Mouse (Mus musculus): Measurements from ENCODE around the gene Mrps18b. TPM values are rescaled to one million over a fixed set of nuclear protein-coding genes. Genes with fewer than 3 reads are reported as not detected.

Gene Mrps18b
- polyA plus RNA-seq, 1 experiment from 2014 or later, result 67.1 TPM

- peak overlapping the region; percentile 73 for H3K4me3 ChIP-seq (replicated peaks)
- peak overlapping the region; percentile 80 for H3K9ac ChIP-seq (replicated peaks)
- H3K4me2 ChIP-seq, result peak overlapping the region; percentile 78
- H3K4me1 ChIP-seq, result peaks cover 49% of the 10 kb centered on the region
- peak; percentile 9; the same call in 1 of the 2 replicates for ATAC-seq (ENCODE audit: low FRiP score)
- peaks cover 8% of the 10 kb centered on the region; the same call in 1 of the 2 replicates for H3K36me3 ChIP-seq
- H3K27me3 ChIP-seq (replicated peaks), result no peaks in the 10 kb centered on the region
- no peaks in the 10 kb centered on the region for H3K9me3 ChIP-seq (replicated peaks)
- peak overlapping the region; percentile 99 for H3K27ac ChIP-seq (replicated peaks)
- WGBS, result under 1% methylated on average over 13 of the region's 13 CpGs
Observed at GRCm38 (mm10) chr17:35917463-35918251, 1.5 kb upstream of the Mrps18b start.

- Histone ChIP-seq H3K9me3 (replicated peaks) (no peaks in the 10 kb centered on the region), H3K27me3 (replicated peaks) (no peaks in the 10 kb centered on the region), H3K36me3 (peaks cover 11% of the 10 kb centered on the region; the same call in 1 of the 2 replicates), H3K4me3 (replicated peaks) (peak overlapping the region; percentile 73), H3K27ac (replicated peaks) (peak overlapping the region; percentile 99), H3K4me2 (peak overlapping the region; percentile 78), H3K4me1 (peaks cover 43% of the 10 kb centered on the region), H3K9ac (replicated peaks) (peak overlapping the region; percentile 80)
- ATAC-seq (ENCODE audit: low FRiP score), result no peak
- WGBS, result 0% methylated on average over 8 of the region's 8 CpGs
Observed at GRCm38 (mm10) chr17:35917143-35917462, 914 bp upstream of the Mrps18b start.

GRCm38 (mm10) chr17:35915538-35916296 lies 472 bp downstream of the Mrps18b start:
- WGBS, result 3% methylated on average over 28 of the region's 28 CpGs
- Histone ChIP-seq H3K9me3 (replicated peaks) (no peaks in the 10 kb centered on the region), H3K4me1 (peaks cover 30% of the 10 kb centered on the region), H3K9ac (replicated peaks) (peak overlapping the region; percentile 67), H3K4me2 (peak overlapping the region; percentile 78), H3K36me3 (0 out of 2 replicates have a peak, but pooled peaks cover 11% of the 10 kb centered on the region), H3K27me3 (replicated peaks) (no peaks in the 10 kb centered on the region), H3K4me3 (replicated peaks) (peak overlapping the region; percentile 73), H3K27ac (replicated peaks) (peak overlapping the region; percentile 99)
- no peak for ATAC-seq (ENCODE audit: low FRiP score)

GRCm38 (mm10) chr17:35914975-35915374 lies 1.2 kb downstream of the Mrps18b start:
- H3K36me3 ChIP-seq, result 0 out of 2 replicates have a peak, but pooled peaks cover 11% of the 10 kb centered on the region
- H3K27me3 ChIP-seq (replicated peaks), result no peaks in the 10 kb centered on the region
- ATAC-seq (ENCODE audit: low FRiP score), result no peak
- H3K4me1 ChIP-seq, result peaks cover 25% of the 10 kb centered on the region
- H3K9ac ChIP-seq (replicated peaks), result no peak overlapping the region
- 82% methylated on average over 6 of the region's 6 CpGs for WGBS
- H3K4me2 ChIP-seq, result peak overlapping the region; percentile 78
- peak overlapping the region; percentile 73; the same call in 1 of the 2 replicates for H3K4me3 ChIP-seq (replicated peaks)
- H3K9me3 ChIP-seq (replicated peaks), result no peaks in the 10 kb centered on the region
- H3K27ac ChIP-seq (replicated peaks), result no peak overlapping the region

GRCm38 (mm10) chr17:35909919-35910369 lies 6.2 kb downstream of the Mrps18b start, which contains the start of gene Atat1:
Atat1 (minus strand) TSS chr17:35910075.
- Histone ChIP-seq H3K27me3 (replicated peaks) (no peaks in the 10 kb centered on the region), H3K4me2 (peak within 1 kb of the TSS; percentile 89), H3K4me1 (peaks cover 40% of the 10 kb centered on the region), H3K9me3 (replicated peaks) (no peaks in the 10 kb centered on the region), H3K36me3 (peaks cover 38% of the 10 kb centered on the region), H3K9ac (replicated peaks) (peak within 1 kb of the TSS; percentile 88), H3K27ac (replicated peaks) (peak within 1 kb of the TSS; percentile 89), H3K4me3 (replicated peaks) (peak within 1 kb of the TSS; percentile 69)
- peak; percentile 93 for ATAC-seq (ENCODE audit: low FRiP score)
- WGBS, result 3% methylated on average over 25 of the region's 25 CpGs

GRCm38 (mm10) chr17:35909186-35909918 lies 6.8 kb downstream of the Mrps18b start:
- peaks cover 35% of the 10 kb centered on the region for H3K4me1 ChIP-seq
- H3K4me2 ChIP-seq, result peak overlapping the region; percentile 89
- no peaks in the 10 kb centered on the region for H3K27me3 ChIP-seq (replicated peaks)
- H3K4me3 ChIP-seq (replicated peaks), result peak overlapping the region; percentile 69
- no peaks in the 10 kb centered on the region for H3K9me3 ChIP-seq (replicated peaks)
- H3K36me3 ChIP-seq, result peaks cover 41% of the 10 kb centered on the region
- H3K27ac ChIP-seq (replicated peaks), result peak overlapping the region; percentile 89
- peak; percentile 52 for ATAC-seq (ENCODE audit: low FRiP score)
- peak overlapping the region; percentile 88 for H3K9ac ChIP-seq (replicated peaks)
- WGBS, result 13% methylated on average over 20 of the region's 20 CpGs

- Histone ChIP-seq H3K36me3 (peaks cover 46% of the 10 kb centered on the region), H3K4me2 (peak overlapping the region; percentile 89; the same call in 1 of the 2 replicates), H3K4me1 (peaks cover 35% of the 10 kb centered on the region), H3K9me3 (replicated peaks) (no peaks in the 10 kb centered on the region), H3K27me3 (replicated peaks) (no peaks in the 10 kb centered on the region), H3K27ac (replicated peaks) (no peak overlapping the region), H3K4me3 (replicated peaks) (no peak overlapping the region), H3K9ac (replicated peaks) (no peak overlapping the region)
- no peak for ATAC-seq (ENCODE audit: low FRiP score)
- 79% methylated on average over 2 of the region's 2 CpGs for WGBS
Observed at GRCm38 (mm10) chr17:35907609-35908008, 8.6 kb downstream of the Mrps18b start.

- Histone ChIP-seq H3K9ac (replicated peaks) (no peak overlapping the region), H3K4me3 (replicated peaks) (no peak overlapping the region), H3K4me2 (no peak overlapping the region), H3K9me3 (replicated peaks) (no peaks in the 10 kb centered on the region), H3K4me1 (peaks cover 35% of the 10 kb centered on the region), H3K36me3 (peaks cover 61% of the 10 kb centered on the region), H3K27ac (replicated peaks) (no peak overlapping the region), H3K27me3 (replicated peaks) (no peaks in the 10 kb centered on the region)
- no peak for ATAC-seq (ENCODE audit: low FRiP score)
- WGBS, result 98% methylated on average over 1 of the region's 1 CpGs
Observed at GRCm38 (mm10) chr17:35905587-35905986, 10.6 kb downstream of the Mrps18b start.

GRCm38 (mm10) chr17:35903992-35904355 lies 12.2 kb downstream of the Mrps18b start:
- WGBS, result 87% methylated on average over 4 of the region's 4 CpGs
- H3K9me3 ChIP-seq (replicated peaks), result no peaks in the 10 kb centered on the region
- peaks cover 26% of the 10 kb centered on the region for H3K4me1 ChIP-seq
- H3K4me3 ChIP-seq (replicated peaks), result no peak overlapping the region
- H3K9ac ChIP-seq (replicated peaks), result no peak overlapping the region
- no peak for ATAC-seq (ENCODE audit: low FRiP score)
- no peak overlapping the region for H3K4me2 ChIP-seq
- H3K36me3 ChIP-seq, result peaks cover 77% of the 10 kb centered on the region
- H3K27me3 ChIP-seq (replicated peaks), result no peaks in the 10 kb centered on the region
- no peak overlapping the region for H3K27ac ChIP-seq (replicated peaks)

GRCm38 (mm10) chr17:35903343-35903991 lies 12.7 kb downstream of the Mrps18b start:
- Histone ChIP-seq H3K9ac (replicated peaks) (no peak overlapping the region), H3K27ac (replicated peaks) (no peak overlapping the region), H3K4me3 (replicated peaks) (no peak overlapping the region), H3K4me1 (peaks cover 21% of the 10 kb centered on the region), H3K4me2 (no peak overlapping the region), H3K9me3 (replicated peaks) (no peaks in the 10 kb centered on the region), H3K36me3 (peaks cover 79% of the 10 kb centered on the region), H3K27me3 (replicated peaks) (no peaks in the 10 kb centered on the region)
- ATAC-seq (ENCODE audit: low FRiP score), result no peak
- 91% methylated on average over 9 of the region's 9 CpGs for WGBS

GRCm38 (mm10) chr17:35900636-35901035 lies 15.6 kb downstream of the Mrps18b start:
- no peak overlapping the region for H3K4me3 ChIP-seq (replicated peaks)
- no peaks in the 10 kb centered on the region for H3K27me3 ChIP-seq (replicated peaks)
- H3K27ac ChIP-seq (replicated peaks), result no peak overlapping the region
- no peak overlapping the region for H3K4me2 ChIP-seq
- peaks cover 65% of the 10 kb centered on the region for H3K36me3 ChIP-seq
- no peak for ATAC-seq (ENCODE audit: low FRiP score)
- H3K9me3 ChIP-seq (replicated peaks), result no peaks in the 10 kb centered on the region
- H3K4me1 ChIP-seq, result peaks cover 22% of the 10 kb centered on the region
- no peak overlapping the region for H3K9ac ChIP-seq (replicated peaks)
- 90% methylated on average over 3 of the region's 3 CpGs for WGBS

All from neural tube, embryonic 15.5 days (tissue).